Mouse (Mus musculus) erythroid progenitor cell, adult 5-6 weeks (primary cell): ENCODE data around the gene Sult2b1. TPM values are rescaled to one million over a fixed set of nuclear protein-coding genes. Genes with fewer than 3 reads are reported as not detected.

ENCODE experiments used
- ATAC-seq: replicated peaks from 2 replicates; pipeline ENCODE4 v1.8.0; 2016; ENCODE audit warnings: moderate number of reproducible peaks, mild to moderate bottlenecking, moderate TSS enrichment, inconsistent platforms; ENCODE audit not compliant: poor library complexity, low FRiP score, severe bottlenecking
- total RNA-seq, 2 experiments: library from RNA; stranded (forward) in 1 of 2; stranded (reverse) in 1 of 2; fragments of 150-400 nt in 1 of 2; fragments of 186-747, 209-891 nt in 1 of 2; gene quantifications; 2 replicates each; pipeline versions ENCODE4 v1.2.3 to v1.2.4; 2015 to 2017; ENCODE audit warnings: low replicate concordance in 2 of 2

The Sult2b1 gene
- total RNA-seq, 2 experiments from 2014 or later: not detected

DNA sequence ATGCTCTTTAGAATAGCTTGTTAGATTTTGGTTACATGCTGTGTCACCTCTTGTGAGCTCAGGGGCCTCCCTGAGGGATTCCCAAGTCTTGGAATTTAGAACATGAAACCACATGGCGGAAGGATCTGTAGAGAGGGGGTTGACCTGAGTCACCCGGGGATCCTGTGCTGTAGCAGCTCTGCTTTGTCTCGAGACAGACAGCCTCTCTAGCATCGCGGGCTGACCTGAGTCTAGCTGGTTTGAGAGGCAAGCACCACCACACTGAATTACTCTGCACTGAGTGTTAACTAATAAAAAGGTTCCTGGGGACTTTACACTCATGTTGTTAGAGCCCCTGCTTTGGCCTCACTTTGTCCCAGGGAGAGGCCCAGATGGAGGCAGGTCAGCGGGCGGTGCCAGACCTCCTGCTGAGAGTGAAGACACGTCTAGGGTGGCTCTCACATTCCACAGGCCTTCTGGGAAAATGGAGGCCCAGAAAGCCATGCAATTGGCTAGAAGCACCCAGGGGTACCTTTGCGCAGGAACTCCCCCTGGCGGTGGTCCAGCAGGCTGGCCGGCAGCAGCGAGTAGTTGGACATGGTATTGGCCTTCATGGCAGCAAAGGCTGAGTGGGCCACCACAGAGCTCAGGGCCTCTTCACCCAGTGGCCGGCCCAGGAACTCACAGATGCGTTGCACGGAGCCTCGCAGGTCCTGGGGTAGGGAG is 53.6 kb downstream of the Sult2b1 start:
- peak; percentile 48; the same call in 1 of the 2 replicates for ATAC-seq

- no peak for ATAC-seq
These were observed 56.8 kb downstream of the Sult2b1 start for GRCm38 (mm10) chr7:45727625-45728024.

- ATAC-seq: no peak
These were observed 58.0 kb downstream of the Sult2b1 start for GRCm38 (mm10) chr7:45726419-45726818.

DNA sequence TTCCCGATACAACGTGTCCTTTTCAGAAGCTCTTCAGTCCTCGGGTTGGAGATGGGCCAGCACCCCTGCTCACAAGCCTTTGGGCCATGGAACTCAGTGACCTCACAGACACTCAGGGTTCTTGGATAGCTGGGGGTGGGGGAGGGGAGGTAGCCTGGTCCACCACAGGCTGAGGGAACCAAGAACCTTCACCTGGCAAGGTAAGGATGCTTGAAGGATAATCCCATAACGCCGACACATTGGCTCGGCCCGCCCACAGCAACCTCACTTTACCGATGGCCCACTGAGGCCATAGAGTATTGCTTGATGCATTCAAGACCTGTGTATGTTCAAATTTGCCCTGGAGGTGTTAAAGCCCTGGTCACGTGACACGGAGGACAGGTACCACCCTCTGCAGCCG is 58.8 kb downstream of the Sult2b1 start, which contains the start of gene Spaca4:
Spaca4 (minus strand) TSS at position 101 of the 400 bp plus-strand sequence.
- ATAC-seq: no peak

GRCm38 (mm10) chr7:45725151-45725550 is 59.3 kb downstream of the Sult2b1 start:
- no peak for ATAC-seq

DNA sequence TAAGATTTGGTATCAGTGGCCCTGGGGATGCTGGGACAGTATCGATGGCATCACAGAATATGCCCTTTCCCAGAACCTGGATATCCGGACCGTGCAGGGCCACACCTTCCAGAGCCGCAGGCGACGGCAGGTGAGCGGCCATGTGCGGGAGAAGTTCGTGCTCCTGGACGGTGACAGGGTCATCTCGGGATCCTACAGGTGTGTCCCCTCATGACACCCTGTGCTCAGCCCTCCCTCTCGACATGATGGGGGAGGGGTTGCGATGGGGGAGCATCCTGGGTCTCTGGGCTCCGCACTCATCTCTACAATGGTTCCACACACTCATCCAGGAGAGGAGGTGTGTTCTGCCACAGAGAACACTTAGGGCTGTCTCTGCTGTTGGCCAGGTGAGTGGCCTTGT is 60.7 kb downstream of the Sult2b1 start:
- no peak for ATAC-seq

DNA sequence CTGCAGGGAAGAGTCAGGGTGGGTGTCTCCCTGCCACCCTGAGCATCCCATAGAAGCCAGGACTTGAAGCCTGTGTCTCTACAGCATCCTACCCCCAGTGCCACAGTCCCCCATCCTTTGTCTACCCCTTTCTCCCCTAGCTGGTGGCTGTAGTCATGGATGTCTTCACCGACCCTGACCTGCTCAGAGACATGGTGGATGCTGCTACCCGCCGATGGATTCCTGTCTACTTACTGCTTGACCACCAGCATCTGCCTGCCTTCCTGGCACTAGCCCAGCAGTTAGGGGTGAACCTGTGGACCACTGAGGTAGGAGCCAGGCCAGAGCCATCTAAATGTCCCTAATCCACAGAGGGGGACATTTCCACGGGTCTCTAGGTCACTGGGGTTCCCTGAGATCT is 61.2 kb downstream of the Sult2b1 start:
- no peak for ATAC-seq

DNA sequence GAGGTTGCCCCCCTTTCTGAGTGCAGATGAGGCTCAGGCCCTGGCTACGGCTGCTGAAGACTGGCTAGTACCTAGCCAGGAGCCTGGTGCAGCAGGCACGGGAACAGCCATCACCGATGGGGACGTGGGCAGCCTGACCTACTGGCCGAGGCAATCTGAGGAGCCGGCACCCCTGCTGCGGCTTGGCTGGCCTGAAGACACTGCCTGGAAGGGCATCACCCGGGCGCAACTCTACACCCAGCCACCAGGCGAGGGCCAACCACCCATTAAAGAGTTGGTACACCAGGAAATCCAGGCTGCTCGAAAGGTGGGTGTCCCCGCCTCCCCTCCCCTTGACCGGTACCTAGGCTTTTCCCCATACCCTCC is 62.1 kb downstream of the Sult2b1 start:
- no peak for ATAC-seq

DNA sequence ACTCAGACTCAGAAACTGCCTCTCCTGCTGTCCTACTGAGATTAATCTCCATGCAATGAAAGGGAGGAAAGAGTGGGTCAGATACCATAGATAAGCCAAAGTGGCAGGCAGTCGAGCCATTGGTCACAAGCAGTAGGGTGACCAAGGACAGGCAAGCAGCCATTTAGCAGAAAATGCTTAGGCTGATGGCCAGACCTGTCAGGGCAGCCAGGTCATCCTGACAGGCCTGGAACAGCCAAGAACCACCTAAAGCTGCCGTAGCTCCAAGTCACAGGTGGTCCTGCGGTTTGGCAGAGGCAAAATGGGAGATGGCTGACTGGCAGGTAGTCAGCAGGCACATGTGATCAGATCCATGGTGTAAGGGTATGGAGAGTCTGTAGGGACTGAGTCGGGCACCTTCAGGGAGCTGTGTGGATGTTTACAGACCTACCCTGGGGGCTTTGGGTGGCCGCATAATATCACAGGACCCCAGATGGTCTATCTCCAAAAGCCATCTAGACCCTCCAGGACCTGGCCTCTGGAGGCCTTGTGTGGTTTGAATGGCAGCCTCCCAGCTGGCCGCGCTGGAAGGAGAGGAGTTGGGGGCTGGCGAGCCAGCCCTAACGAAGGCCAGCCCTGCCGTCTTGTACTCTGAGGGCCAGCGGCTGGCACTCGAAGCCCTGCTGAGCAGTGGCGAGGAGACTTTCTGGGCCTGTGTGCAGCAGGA is 62.7 kb downstream of the Sult2b1 start:
- ATAC-seq: no peak

DNA sequence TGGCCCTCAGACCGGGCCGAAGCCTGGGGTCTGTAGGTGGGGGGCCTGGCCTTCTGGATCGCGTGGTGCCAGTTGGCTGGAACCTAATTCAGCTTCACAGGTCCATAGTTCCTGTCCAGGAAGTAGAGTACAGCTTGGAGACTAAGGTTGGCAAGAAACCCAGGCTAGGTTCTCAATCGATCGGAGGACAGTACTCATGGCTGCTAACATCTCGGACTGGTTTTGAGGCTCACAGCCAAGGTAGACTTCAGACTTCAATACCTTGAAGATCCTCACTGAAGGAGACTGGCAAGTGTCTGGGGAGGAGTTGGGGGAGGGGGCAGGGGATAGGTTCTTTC is 63.3 kb downstream of the Sult2b1 start:
- ATAC-seq: no peak

DNA sequence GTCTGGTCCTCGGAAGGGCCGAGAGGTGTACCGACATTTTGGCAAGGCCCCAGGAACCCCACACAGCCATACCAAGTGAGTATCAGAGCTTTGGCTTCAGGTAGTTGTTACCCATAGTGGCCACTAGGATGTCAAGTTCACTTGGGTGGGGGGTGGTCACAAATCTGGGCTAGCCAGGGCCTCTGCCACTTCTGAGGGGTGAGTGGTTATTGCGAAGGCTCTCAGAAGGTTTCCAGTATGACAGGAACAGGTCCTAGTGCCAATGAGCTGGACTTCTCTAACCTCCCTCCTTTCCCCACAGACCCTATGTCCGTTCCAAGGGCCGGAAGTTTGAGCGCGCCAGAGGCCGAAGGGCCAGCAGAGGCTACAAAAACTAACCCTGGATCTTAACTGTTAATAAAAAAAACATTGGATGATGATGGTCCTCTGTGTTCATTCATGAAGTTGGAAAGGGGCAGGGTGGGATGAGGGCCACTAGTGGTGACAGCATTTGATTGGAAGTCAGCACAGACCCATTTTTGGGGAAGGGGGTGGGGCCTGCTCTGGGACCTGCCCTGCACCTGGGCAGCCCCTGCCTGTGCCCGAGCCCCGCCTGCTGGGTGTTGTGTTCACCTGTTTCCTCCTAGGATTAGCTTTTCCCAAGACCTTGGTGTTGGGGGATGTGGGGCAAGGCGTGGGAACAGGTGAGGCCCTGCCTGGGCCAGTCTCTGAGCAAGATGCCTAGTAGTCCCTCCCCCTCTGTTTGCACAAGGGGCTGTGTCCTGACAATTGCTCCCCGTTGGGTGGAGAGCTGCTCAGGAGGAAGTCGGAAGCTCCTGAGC is 63.8 kb downstream of the Sult2b1 start, which contains the start of gene Fam83e:
Fam83e (plus strand) TSS at position 800 of the 821 bp plus-strand sequence.
- ATAC-seq: no peak

- ATAC-seq: no peak
These were observed 64.6 kb downstream of the Sult2b1 start for GRCm38 (mm10) chr7:45719738-45720412.

GRCm38 (mm10) chr7:45719180-45719579 is 65.3 kb downstream of the Sult2b1 start:
- ATAC-seq: no peak

DNA sequence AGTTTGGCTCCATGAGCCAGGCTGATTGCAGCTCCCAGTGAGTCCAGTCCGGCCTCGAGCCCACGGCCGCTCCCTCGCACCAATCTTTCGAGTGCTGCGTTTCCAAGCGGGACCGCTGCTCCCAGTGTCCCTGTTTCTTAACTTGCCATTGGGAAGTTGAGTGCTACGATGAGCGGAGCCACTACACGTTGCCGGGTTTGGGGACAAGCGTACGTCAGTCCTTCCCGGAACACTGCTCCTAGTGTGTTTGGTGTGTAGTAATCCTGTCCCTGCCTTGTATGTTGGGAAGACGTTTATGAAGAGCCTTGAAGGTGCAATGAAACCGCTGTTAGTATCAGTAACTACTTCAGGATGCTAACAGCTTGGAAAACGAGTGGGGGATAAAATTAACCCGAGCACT is 66.1 kb downstream of the Sult2b1 start:
- no peak for ATAC-seq

DNA sequence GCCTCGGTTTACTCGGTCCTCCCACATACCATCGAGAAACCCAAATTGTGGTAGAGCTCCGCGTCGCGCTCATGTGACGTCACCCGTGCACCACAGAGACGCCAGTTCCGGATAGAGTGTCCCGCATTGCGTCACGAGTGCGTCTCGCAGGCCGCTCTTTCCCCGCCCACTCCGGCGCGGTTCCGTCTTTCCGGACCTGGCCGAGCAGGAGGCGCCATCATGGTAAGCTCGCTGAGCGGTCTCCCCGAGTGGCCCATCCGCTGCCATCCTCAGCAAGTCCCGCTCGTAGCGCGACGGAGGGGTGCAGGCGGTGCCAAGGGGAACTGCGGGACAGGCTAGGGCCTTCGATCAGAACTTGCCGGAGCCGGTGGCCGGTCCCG is 66.6 kb downstream of the Sult2b1 start, which contains the start of gene Sphk2:
Sphk2 (minus strand) TSS at position 85 of the 380 bp plus-strand sequence.
- ATAC-seq: peak; percentile 66

GRCm38 (mm10) chr7:45716952-45717917 is 67.2 kb downstream of the Sult2b1 start:
- ATAC-seq: peak; percentile 33

DNA sequence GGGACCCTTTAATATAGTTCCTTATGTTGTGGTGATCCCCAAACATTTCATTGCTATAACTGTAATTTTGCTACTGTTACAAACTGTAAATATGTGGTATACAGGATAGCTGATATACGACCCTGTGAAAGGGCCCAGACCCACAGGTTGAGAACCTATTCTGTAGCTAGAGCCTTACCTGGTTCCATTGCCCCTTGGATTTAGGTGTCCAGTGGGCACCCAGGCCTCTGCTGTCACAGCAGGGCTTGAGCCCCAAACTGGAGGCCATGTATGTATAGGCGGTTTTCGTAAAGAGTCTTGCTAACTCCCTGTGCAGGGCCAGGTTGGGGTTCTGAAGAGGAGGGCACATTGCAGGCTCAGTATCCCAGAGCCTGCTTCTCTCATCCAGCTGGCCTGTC is 68.0 kb downstream of the Sult2b1 start:
- ATAC-seq: no peak

GRCm38 (mm10) chr7:45715741-45716459 is 68.6 kb downstream of the Sult2b1 start:
- no peak for ATAC-seq
